Mouse (Mus musculus): ENCODE data around the gene Rtel1. TPM values are rescaled to one million over a fixed set of nuclear protein-coding genes. Genes with fewer than 3 reads are reported as not detected.

Gene Rtel1
- polyA plus RNA-seq, 1 experiment from 2014 or later, result 9.0 TPM

- WGBS, result 82% methylated on average over 3 of the region's 4 CpGs
- TF ChIP-seq CTCF (IDR thresholded peaks at IDR 0.05; ENCODE audit: low read depth) (no peak), EP300 (optimal IDR thresholded peaks at IDR 0.05) (no peak)
- peaks cover 6% of the 10 kb centered on the region for H3K36me3 ChIP-seq (ENCODE audit: control insufficient read depth, insufficient read depth, low read length)
- no peak overlapping the region for H3K9ac ChIP-seq (ENCODE audit: low read length)
- H3K27ac ChIP-seq (replicated peaks), result no peak overlapping the region
- H3K9me3 ChIP-seq (ENCODE audit: control insufficient read depth, low read length), result no peaks in the 10 kb centered on the region
- no peak for ATAC-seq (ENCODE audit: low FRiP score, low TSS enrichment)
- no peak for DNase-seq (ENCODE audit: low spot score)
- H3K4me1 ChIP-seq (replicated peaks; ENCODE audit: control insufficient read depth, insufficient read depth), result no peaks in the 10 kb centered on the region
- H3K4me2 ChIP-seq (replicated peaks; ENCODE audit: low read depth), result no peak overlapping the region
- H3K4me3 ChIP-seq (ENCODE audit: low read depth, low read length), result no peak overlapping the region
- H3K27me3 ChIP-seq (ENCODE audit: control insufficient read depth, insufficient read depth, low read length), result no peaks in the 10 kb centered on the region
Observed at GRCm38 (mm10) chr2:181386663-181387210, 67.2 kb downstream of the Rtel1 start.

- Histone ChIP-seq H3K9ac (ENCODE audit: low read length) (no peak overlapping the region), H3K4me2 (replicated peaks; ENCODE audit: low read depth) (no peak overlapping the region), H3K27me3 (ENCODE audit: control insufficient read depth, insufficient read depth, low read length) (no peaks in the 10 kb centered on the region), H3K4me3 (ENCODE audit: low read depth, low read length) (no peak overlapping the region), H3K36me3 (ENCODE audit: control insufficient read depth, insufficient read depth, low read length) (no peaks in the 10 kb centered on the region), H3K9me3 (ENCODE audit: control insufficient read depth, low read length) (no peaks in the 10 kb centered on the region), H3K4me1 (replicated peaks; ENCODE audit: control insufficient read depth, insufficient read depth) (no peaks in the 10 kb centered on the region), H3K27ac (replicated peaks) (no peak overlapping the region)
- no peak for DNase-seq (ENCODE audit: low spot score)
- 59% methylated on average over 4 of the region's 4 CpGs for WGBS
- no peak for ATAC-seq (ENCODE audit: low FRiP score, low TSS enrichment)
- TF ChIP-seq EP300 (optimal IDR thresholded peaks at IDR 0.05), result no peak
- TF ChIP-seq CTCF (IDR thresholded peaks at IDR 0.05; ENCODE audit: low read depth), result no peak
Observed at GRCm38 (mm10) chr2:181390136-181390870, 70.8 kb downstream of the Rtel1 start.

- DNase-seq (ENCODE audit: low spot score) (no peak), ATAC-seq (ENCODE audit: low FRiP score, low TSS enrichment) (no peak)
- no peaks in the 10 kb centered on the region for H3K36me3 ChIP-seq (ENCODE audit: control insufficient read depth, insufficient read depth, low read length)
Observed at GRCm38 (mm10) chr2:181391022-181391421, 71.5 kb downstream of the Rtel1 start.

GRCm38 (mm10) chr2:181391541-181391940 is 72.0 kb downstream of the Rtel1 start:
- no peaks in the 10 kb centered on the region for H3K9me3 ChIP-seq (ENCODE audit: control insufficient read depth, low read length)
- no peak for TF ChIP-seq EP300 (optimal IDR thresholded peaks at IDR 0.05)
- TF ChIP-seq CTCF (IDR thresholded peaks at IDR 0.05; ENCODE audit: low read depth), result no peak
- no peak for ATAC-seq (ENCODE audit: low FRiP score, low TSS enrichment)
- WGBS, result 79% methylated on average over 2 of the region's 2 CpGs
- H3K4me3 ChIP-seq (ENCODE audit: low read depth, low read length), result no peak overlapping the region
- H3K27me3 ChIP-seq (ENCODE audit: control insufficient read depth, insufficient read depth, low read length), result no peaks in the 10 kb centered on the region
- H3K4me2 ChIP-seq (replicated peaks; ENCODE audit: low read depth), result no peak overlapping the region
- no peaks in the 10 kb centered on the region for H3K36me3 ChIP-seq (ENCODE audit: control insufficient read depth, insufficient read depth, low read length)
- H3K27ac ChIP-seq (replicated peaks), result no peak overlapping the region
- no peaks in the 10 kb centered on the region for H3K4me1 ChIP-seq (replicated peaks; ENCODE audit: control insufficient read depth, insufficient read depth)
- no peak overlapping the region for H3K9ac ChIP-seq (ENCODE audit: low read length)
- DNase-seq (ENCODE audit: low spot score), result no peak

More at GRCm38 (mm10) chr2:181391022-181391421, 71.5 kb downstream of the Rtel1 start:
- H3K27me3 ChIP-seq (ENCODE audit: control insufficient read depth, insufficient read depth, low read length), result no peaks in the 10 kb centered on the region
- H3K4me3 ChIP-seq (ENCODE audit: low read depth, low read length), result no peak overlapping the region
- no peak overlapping the region for H3K4me2 ChIP-seq (replicated peaks; ENCODE audit: low read depth)
- no peaks in the 10 kb centered on the region for H3K4me1 ChIP-seq (replicated peaks; ENCODE audit: control insufficient read depth, insufficient read depth)
- H3K9me3 ChIP-seq (ENCODE audit: control insufficient read depth, low read length), result no peaks in the 10 kb centered on the region
- H3K9ac ChIP-seq (ENCODE audit: low read length), result no peak overlapping the region
- no peak overlapping the region for H3K27ac ChIP-seq (replicated peaks)
- TF ChIP-seq EP300 (optimal IDR thresholded peaks at IDR 0.05), result no peak
- TF ChIP-seq CTCF (IDR thresholded peaks at IDR 0.05; ENCODE audit: low read depth), result no peak
- whole genome bisulfite sequencing, result 86% methylated on average over 15 of the region's 15 CpGs

GRCm38 (mm10) chr2:181392600-181393213 is 73.2 kb downstream of the Rtel1 start:
- H3K27me3 ChIP-seq (ENCODE audit: control insufficient read depth, insufficient read depth, low read length), result no peaks in the 10 kb centered on the region
- no peaks in the 10 kb centered on the region for H3K36me3 ChIP-seq (ENCODE audit: control insufficient read depth, insufficient read depth, low read length)
- no peaks in the 10 kb centered on the region for H3K9me3 ChIP-seq (ENCODE audit: control insufficient read depth, low read length)
- TF ChIP-seq CTCF (IDR thresholded peaks at IDR 0.05; ENCODE audit: low read depth), result peak; percentile 94
- no peak for TF ChIP-seq EP300 (optimal IDR thresholded peaks at IDR 0.05)
- no peak overlapping the region for H3K27ac ChIP-seq (replicated peaks)
- WGBS, result 27% methylated on average over 4 of the region's 4 CpGs
- no peaks in the 10 kb centered on the region for H3K4me1 ChIP-seq (replicated peaks; ENCODE audit: control insufficient read depth, insufficient read depth)
- no peak overlapping the region for H3K4me3 ChIP-seq (ENCODE audit: low read depth, low read length)
- DNase-seq (ENCODE audit: low spot score) (peak; percentile 87), ATAC-seq (ENCODE audit: low FRiP score, low TSS enrichment) (peak; percentile 77)
- no peak overlapping the region for H3K4me2 ChIP-seq (replicated peaks; ENCODE audit: low read depth)
- no peak overlapping the region for H3K9ac ChIP-seq (ENCODE audit: low read length)

GRCm38 (mm10) chr2:181394086-181394485 is 74.5 kb downstream of the Rtel1 start:
- H3K4me2 ChIP-seq (replicated peaks; ENCODE audit: low read depth), result no peak overlapping the region
- ATAC-seq (ENCODE audit: low FRiP score, low TSS enrichment) (no peak), DNase-seq (ENCODE audit: low spot score) (no peak)
- H3K27ac ChIP-seq (replicated peaks), result no peak overlapping the region
- 91% methylated on average over 3 of the region's 3 CpGs for WGBS
- TF ChIP-seq CTCF (IDR thresholded peaks at IDR 0.05; ENCODE audit: low read depth) (no peak), EP300 (optimal IDR thresholded peaks at IDR 0.05) (no peak)
- H3K36me3 ChIP-seq (ENCODE audit: control insufficient read depth, insufficient read depth, low read length), result no peaks in the 10 kb centered on the region
- no peak overlapping the region for H3K4me3 ChIP-seq (ENCODE audit: low read depth, low read length)
- no peak overlapping the region for H3K9ac ChIP-seq (ENCODE audit: low read length)
- no peaks in the 10 kb centered on the region for H3K27me3 ChIP-seq (ENCODE audit: control insufficient read depth, insufficient read depth, low read length)
- H3K4me1 ChIP-seq (replicated peaks; ENCODE audit: control insufficient read depth, insufficient read depth), result no peaks in the 10 kb centered on the region
- no peaks in the 10 kb centered on the region for H3K9me3 ChIP-seq (ENCODE audit: control insufficient read depth, low read length)

All from stomach, postnatal 0 days (tissue).